Mouse (Mus musculus) adipocyte (in vitro differentiated cells): Measurements from ENCODE around the gene Khsrp.
"Not testable (repeated sequence)": the region's sequence is repeated elsewhere in the genome, so short reads cannot be mapped to it uniquely, and the experiment has no call there.

Experiments
- DNase-seq: peaks from one replicate; pipeline ENCODE4 v3.0.0-alpha.2; 2016; ENCODE audit warnings: low spot score

Khsrp gene

DNA sequence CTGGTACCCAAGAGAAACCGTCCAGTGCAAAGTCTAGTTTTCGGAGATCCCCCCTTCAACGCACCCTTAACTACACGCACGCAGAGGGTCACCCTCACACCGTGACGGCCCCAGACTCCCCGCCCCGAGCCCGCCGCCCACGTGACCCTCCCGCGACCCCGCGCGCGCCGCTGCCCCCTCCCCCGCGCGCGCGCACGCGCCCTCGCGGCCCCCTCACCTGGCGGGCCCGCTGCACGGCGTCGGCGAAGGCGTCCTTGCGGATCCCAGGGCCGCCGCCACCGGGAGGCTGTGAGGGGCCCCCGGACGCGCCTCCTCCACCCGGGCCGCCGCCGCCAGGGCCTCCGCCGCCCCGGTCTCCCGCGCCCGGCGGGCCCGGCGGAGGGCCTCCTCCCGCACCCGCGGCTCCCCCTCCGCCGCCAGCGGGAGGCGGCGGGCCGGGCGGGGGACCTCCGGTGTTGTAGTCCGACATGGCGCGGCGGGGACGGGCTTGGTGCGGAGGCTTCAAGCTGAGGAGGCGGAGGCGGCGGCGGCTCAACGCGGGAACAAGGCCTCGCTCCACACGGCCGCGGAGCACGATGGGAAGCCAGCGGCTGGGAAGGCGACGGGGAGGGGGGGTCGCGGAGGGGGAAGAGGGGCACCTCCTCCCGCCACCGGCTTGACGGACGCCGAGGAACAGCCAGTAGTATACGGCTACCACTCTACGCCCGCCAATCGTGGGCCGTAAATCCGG lies at the start of gene Khsrp:
TSS of gene Khsrp (minus strand) at position 592 of the 730 bp plus-strand sequence.
- DNase-seq: no peak

- DNase-seq: no peak
These were observed 48.6 kb upstream of the Khsrp start for GRCm38 (mm10) chr17:57079919-57080318.

DNA sequence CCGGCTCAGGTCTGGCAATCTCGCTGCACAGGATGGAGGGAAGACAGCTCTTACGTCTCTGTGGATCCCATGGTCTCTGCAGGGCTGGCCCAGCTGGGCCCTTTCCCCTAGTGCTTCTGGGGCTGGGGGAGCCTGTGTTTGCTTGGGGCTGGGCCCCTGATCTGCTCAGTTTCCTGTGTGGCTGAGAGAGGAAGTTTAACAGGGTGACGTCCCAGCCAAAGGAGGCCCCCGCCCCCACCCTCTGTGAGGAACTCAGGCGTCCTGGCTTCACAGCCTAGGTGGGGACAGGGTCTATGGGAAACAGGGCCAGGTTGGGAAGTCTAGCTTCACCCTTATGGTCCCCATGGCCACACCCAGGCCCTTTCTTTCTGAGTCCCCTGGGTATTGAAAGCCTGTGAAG lies 47.0 kb upstream of the Khsrp start, which contains the start of gene Dennd1c:
TSS of gene Dennd1c (minus strand) at position 179 of the 400 bp plus-strand sequence.
- no peak for DNase-seq

DNA sequence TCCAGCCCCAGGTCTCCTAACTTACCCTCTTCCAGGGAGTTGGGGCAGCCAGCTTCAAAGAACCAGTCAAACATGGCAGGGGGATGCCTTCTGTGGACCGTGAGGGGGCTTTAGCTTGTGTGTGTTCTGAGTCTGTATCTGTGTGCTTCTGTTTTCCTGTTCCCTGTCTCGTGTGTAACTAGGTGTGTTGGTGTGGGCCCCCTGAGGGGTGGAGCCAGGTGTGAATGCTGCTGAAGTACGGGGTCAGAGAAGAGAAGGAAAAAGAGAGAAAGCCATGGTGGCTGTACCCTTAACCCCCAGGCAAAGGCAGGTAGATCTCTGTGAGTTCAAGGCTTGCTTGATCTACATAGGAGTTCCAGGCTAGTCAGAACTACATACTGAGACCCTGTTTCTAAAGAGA lies 45.6 kb upstream of the Khsrp start:
- no peak for DNase-seq

DNA sequence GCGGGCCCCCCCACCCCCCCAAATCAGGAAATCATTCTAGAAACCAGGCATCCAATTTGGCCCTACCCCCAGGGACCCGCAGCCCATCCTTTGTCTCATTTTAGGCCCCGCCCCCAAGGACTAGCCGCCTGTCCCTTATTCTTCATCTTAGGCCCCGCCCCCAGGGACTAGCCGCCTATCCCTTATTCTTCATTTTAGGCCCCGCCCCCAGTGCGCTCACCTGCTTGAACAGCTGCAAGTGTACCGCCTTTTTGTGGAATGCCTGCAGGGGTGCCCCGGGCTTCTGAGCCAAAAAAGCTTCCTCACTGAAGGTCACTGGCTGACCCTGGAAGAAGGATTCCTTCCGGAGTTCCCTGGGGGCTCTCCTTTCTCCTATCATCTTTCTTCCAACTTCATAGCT lies 39.4 kb upstream of the Khsrp start:
- no peak for DNase-seq

DNA sequence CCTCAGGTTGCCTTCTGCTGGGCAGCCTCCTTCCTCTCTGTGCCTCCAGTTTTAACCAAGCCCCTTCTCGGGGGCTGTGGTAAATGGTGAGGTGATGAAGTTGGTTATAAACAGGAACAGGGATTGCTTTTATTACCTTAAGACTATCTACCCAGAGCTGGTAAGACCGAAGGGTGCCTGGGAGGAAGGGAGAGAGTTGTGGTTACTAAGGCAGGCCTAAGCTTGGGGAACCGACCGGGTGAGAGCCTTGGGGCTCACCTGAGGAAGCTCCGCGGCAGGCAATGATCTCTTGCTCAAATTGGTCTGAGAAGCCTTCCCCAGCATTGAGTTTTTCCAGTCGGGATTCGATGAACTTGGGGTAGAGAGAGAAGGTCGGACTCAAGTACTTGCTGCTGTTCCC lies 39.0 kb upstream of the Khsrp start:
- no peak for DNase-seq

DNA sequence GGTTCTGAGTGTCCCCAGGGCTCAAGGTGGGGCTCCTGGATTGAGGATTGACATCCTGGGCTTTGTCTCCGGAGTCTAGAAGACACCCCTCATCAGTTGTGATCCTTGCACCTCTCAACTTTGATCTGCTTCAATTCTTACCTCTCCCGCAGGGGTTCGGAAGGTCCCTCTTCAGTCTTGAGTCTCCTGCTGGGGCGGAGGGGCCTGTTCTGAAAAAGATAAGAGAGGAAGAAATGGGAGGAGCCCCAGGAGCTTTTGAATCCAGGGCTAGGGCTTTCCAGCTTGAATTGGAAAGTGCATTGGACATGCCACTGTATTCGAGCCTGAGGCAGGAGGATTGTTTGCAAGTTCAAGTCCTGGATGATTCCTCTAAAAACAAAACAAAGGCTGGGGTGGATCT lies 35.6 kb upstream of the Khsrp start:
- no peak for DNase-seq

DNA sequence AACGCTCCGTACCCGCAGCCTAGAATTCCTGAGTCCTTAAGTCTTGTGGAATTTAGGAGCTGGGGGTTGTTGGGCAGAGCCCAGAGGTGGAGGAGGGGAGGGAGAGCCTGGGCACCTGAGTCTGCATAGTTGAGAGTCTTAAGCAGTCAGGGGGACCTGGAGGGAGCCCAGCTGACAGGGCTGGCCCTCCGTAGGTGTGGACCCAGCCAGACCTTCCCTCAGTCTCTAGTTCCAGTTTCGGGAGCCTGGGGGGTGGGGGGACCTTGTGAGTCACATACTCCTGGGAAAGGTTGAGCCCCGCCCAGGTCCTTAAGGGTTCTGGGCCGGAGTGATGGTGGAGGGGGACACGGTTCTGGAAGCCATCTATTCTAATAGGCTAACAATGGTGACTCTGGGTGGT lies 31.7 kb upstream of the Khsrp start:
- DNase-seq: no peak

- no peak for DNase-seq
These were observed 31.2 kb upstream of the Khsrp start for GRCm38 (mm10) chr17:57062548-57062947.

GRCm38 (mm10) chr17:57062011-57062521 lies 30.7 kb upstream of the Khsrp start:
- DNase-seq: no peak

DNA sequence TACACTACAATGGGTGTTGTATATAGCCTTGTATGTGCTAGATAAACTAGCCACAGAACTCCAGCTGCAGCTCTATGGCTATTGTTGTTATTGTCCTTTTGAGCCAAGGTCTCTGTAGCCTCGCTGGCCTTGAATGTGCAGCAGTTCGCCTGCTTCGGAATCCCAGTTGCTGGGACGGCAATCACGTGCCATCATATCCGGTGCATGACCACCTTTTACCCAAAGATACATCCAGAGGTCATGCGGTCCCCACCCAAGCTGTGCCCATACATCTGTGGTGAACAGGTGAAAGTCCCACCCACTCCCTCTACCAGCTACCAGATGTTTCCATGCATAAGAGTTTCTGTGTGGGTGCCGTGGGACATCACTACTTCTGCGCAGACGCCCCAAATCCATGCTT lies 29.7 kb upstream of the Khsrp start:
- no peak for DNase-seq

GRCm38 (mm10) chr17:57060231-57060801 lies 29.0 kb upstream of the Khsrp start:
- DNase-seq: peak; percentile 63

GRCm38 (mm10) chr17:57059486-57059977 lies 28.2 kb upstream of the Khsrp start, which contains the start of gene Slc25a23:
Slc25a23 (minus strand) TSS chr17:57059863.
- DNase-seq: no peak

DNA sequence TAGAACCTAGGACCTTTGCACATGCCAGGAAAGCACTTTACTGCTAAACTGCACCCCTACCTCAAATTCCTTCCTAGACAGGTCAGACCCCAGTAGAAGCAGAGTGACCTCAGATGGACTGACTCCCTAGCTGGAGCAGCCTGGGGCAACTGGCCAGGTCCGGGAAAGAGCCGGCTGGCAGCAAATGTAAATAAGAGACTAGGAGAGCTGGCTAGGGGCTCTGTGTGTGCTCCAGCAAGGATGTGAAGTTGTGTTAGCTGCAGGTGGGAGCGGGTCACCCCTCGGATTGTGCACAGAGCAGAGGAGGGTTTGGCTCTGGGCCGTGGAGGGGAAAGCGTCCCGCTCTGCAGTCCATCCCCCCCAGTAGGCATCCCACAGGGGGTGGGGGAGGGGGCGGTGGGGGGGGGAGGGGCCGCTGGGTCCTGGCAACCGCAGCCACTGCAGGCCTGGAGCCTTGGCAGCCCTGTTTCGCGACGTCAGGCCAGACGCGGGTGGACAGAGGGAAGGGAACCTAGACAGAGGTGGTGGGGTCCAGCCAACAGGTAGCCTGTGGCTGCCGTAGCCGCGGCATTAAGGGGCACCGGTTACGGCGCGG lies 27.7 kb upstream of the Khsrp start, which contains the start of gene Crb3:
TSS of gene Crb3 (plus strand) at position 215 of the 595 bp plus-strand sequence.
- no peak for DNase-seq

- DNase-seq: no peak
These were observed 24.9 kb upstream of the Khsrp start for GRCm38 (mm10) chr17:57056246-57056645.

GRCm38 (mm10) chr17:57051679-57052078 lies 20.4 kb upstream of the Khsrp start:
- DNase-seq: not testable (repeated sequence)

- no peak for DNase-seq
These were observed 17.5 kb upstream of the Khsrp start for GRCm38 (mm10) chr17:57048816-57049215.

DNA sequence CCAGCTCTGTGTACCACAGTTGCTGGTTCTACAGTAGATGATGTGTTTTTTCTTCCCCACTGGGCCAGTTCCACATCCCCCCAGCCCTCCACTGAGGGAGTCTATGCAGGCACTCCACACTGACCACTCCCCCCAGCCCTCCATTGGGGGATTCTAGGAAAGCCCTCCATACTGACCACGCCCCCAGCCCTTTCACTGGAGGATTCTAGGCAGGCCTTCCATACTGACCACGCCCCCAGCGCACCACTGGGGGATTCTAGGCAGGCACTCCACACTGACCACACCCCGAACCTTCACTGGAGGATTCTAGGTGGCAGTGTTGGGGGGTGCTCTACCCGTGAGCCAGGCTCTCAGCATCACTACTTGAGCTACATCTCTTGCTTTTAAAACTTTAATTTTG lies 16.1 kb upstream of the Khsrp start:
- no peak for DNase-seq

DNA sequence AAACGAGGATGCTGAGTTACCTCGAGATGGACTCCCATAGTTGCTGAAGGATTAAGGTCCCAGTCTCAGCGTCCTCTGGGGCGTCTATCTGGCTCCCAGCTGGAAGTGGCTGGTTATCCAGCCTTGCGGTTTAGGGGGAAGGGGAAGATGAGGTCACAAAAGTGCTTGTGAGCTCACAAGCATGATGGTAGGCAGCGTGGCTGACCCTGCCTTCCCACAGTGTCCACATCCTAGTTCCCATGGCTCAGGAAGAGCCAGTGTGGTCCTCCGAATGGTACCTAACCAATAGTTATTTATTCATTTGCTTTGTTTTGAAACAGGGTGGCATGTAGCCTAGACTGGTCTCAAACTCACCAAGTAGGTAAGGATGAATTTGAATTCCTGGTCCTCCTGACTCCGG lies 10.2 kb upstream of the Khsrp start, which contains the start of gene Slc25a41:
TSS of gene Slc25a41 (minus strand) at position 101 of the 400 bp plus-strand sequence.
- DNase-seq: no peak

- DNase-seq: no peak
These were observed 7.7 kb upstream of the Khsrp start for GRCm38 (mm10) chr17:57038978-57039377.

- DNase-seq: no peak
These were observed 1.5 kb upstream of the Khsrp start for GRCm38 (mm10) chr17:57032854-57033253.

GRCm38 (mm10) chr17:57031661-57032420 lies 519 bp upstream of the Khsrp start:
- peak; percentile 100 for DNase-seq
